Mouse (Mus musculus): Measurements from ENCODE around the gene Spp1.

GRCm38 (mm10) chr5:104453075-104453474 is 18.2 kb downstream of the Spp1 start:
- TF ChIP-seq ZMIZ1 (IDR thresholded peaks at IDR 0.05; ENCODE audit: low read depth, low read length) (no peak), MXI1 (IDR thresholded peaks at IDR 0.05; ENCODE audit: low read depth, low read length) (no peak), HCFC1 (IDR thresholded peaks at IDR 0.05; ENCODE audit: low read depth, low read length) (no peak), CTCF (IDR thresholded peaks at IDR 0.05 in 2 of 3, conservative IDR thresholded peaks at IDR 0.05 in 1 of 3; ENCODE audit: control insufficient read depth in 1 of 3, insufficient read depth in 1 of 3, low read depth in 2 of 3, low read length in 3 of 3, poor library complexity in 1 of 3, severe bottlenecking in 1 of 3) (no peak), KAT2A (conservative IDR thresholded peaks at IDR 0.05; ENCODE audit: low read depth, low read length) (no peak), POLR2AphosphoS2 (IDR thresholded peaks at IDR 0.05; ENCODE audit: low read length) (no peak), MAFK (IDR thresholded peaks at IDR 0.05; ENCODE audit: borderline replicate concordance, low read depth, low read length) (no peak), UBTF (IDR thresholded peaks at IDR 0.05; ENCODE audit: borderline replicate concordance, insufficient read depth, low read depth, low read length) (no peak), NRF1 (IDR thresholded peaks at IDR 0.05; ENCODE audit: insufficient read depth, low read depth, low read length, poor library complexity, severe bottlenecking) (no peak), SMC3 (IDR thresholded peaks at IDR 0.05; ENCODE audit: low read depth, low read length) (no peak)
